Mouse (Mus musculus): ENCODE results near the gene Cog8.

DNA sequence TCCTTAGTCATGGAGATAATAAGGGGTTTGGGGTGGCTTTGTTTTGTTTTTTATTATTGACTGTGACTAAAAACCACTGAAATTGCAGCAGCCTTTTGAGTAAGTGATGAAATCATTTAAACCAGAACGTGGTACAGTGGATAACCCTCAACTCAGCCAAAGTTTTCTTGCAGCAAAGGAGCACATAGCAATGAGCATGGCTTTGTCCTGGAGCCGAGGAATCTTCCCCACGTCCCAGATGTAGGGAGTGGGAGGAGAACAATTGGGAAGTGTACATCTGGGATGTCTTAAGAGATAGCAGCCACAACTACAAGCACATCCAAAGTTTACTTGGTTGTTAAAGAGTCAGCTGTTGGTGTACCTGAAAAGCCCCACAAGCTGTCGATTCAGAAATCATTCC is 59.1 kb downstream of the Cog8 start:
- no peak for TF ChIP-seq CTCF (IDR thresholded peaks at IDR 0.05; ENCODE audit: extremely low read depth, insufficient read length, insufficient replicate concordance, low read depth, low read length)
- no peak for TF ChIP-seq POLR2A (IDR thresholded peaks at IDR 0.05; ENCODE audit: low read depth, low read length)
